Mouse (Mus musculus): ENCODE measurements at regions not wholly inside any gene's neighbourhood (a gene's known extent, or its start where the extent isn't known, plus 50 kb on each side); places are given as distances from the start of the nearest gene placed in this dataset.

- no peak for DNase-seq
These were observed 71.9 kb downstream of the 1810010D01Rik start for GRCm38 (mm10) chr7:145135971-145136370.

- DNase-seq: peak in 1 of 2 experiments; percentile 29
These were observed 75.4 kb downstream of the 1810010D01Rik start for GRCm38 (mm10) chr7:145132506-145132905.

GRCm38 (mm10) chr7:145131438-145132159 is 76.3 kb downstream of the 1810010D01Rik start:
- no peak for DNase-seq

GRCm38 (mm10) chr7:145129971-145130370 is 77.9 kb downstream of the 1810010D01Rik start:
- no peak for DNase-seq

- no peak for DNase-seq
These were observed 80.3 kb downstream of the 1810010D01Rik start for GRCm38 (mm10) chr7:145127661-145128060.

GRCm38 (mm10) chr7:145127180-145127579 is 80.7 kb downstream of the 1810010D01Rik start:
- no peak for DNase-seq

- DNase-seq: no peak
These were observed 83.8 kb downstream of the 1810010D01Rik start for GRCm38 (mm10) chr7:145123996-145124601.

GRCm38 (mm10) chr7:145122471-145122870 is 85.4 kb downstream of the 1810010D01Rik start:
- no peak for DNase-seq

- DNase-seq: no peak
These were observed 89.5 kb downstream of the 1810010D01Rik start for GRCm38 (mm10) chr7:145118406-145118805.

GRCm38 (mm10) chr7:145114660-145115059 is 93.3 kb downstream of the 1810010D01Rik start:
- peak in 1 of 2 experiments; percentile 42 for DNase-seq

- no peak for DNase-seq
These were observed 93.8 kb downstream of the 1810010D01Rik start for GRCm38 (mm10) chr7:145114145-145114544.

- no peak for DNase-seq
These were observed 94.9 kb downstream of the 1810010D01Rik start for GRCm38 (mm10) chr7:145112887-145113531.

GRCm38 (mm10) chr7:145112146-145112830 is 95.6 kb downstream of the 1810010D01Rik start:
- DNase-seq: no peak

GRCm38 (mm10) chr7:145111252-145112131 is 96.4 kb downstream of the 1810010D01Rik start:
- DNase-seq: peak; percentile 41 to 69

- DNase-seq: no peak
These were observed 97.2 kb downstream of the 1810010D01Rik start for GRCm38 (mm10) chr7:145110657-145111251.

- DNase-seq: no peak
These were observed 97.9 kb downstream of the 1810010D01Rik start for GRCm38 (mm10) chr7:145110028-145110427.

- no peak for DNase-seq
These were observed 98.4 kb downstream of the 1810010D01Rik start for GRCm38 (mm10) chr7:145109471-145109870.

- DNase-seq: no peak
These were observed 98.9 kb downstream of the 1810010D01Rik start for GRCm38 (mm10) chr7:145108994-145109393.

- DNase-seq: no peak
These were observed 100.2 kb downstream of the 1810010D01Rik start for GRCm38 (mm10) chr7:145107575-145108170.

GRCm38 (mm10) chr7:145106494-145106849 is 101.4 kb downstream of the 1810010D01Rik start:
- DNase-seq: no peak
